Mouse (Mus musculus) CH12.LX (cell line): ENCODE data around the gene Pbx3.

Experiments used
- CTCF ChIP-seq, 2 experiments: IDR thresholded peaks in 1 of 2; conservative IDR thresholded peaks in 1 of 2; 2 replicates each; pipeline ENCODE4 v1.5.1; 2011 to 2012; ENCODE audit warnings: low read depth in 2 of 2, low read length in 2 of 2, improper control_type of control experiment in 1 of 2, inconsistent platforms in 1 of 2, mild to moderate bottlenecking in 1 of 2, moderate library complexity in 1 of 2
- E2F4 ChIP-seq: IDR thresholded peaks from 2 replicates; pipeline ENCODE4 v1.6.1; 2011; ENCODE audit warnings: low read depth, low read length, improper control_type of control experiment; ENCODE audit not compliant: insufficient replicate concordance
- MAFK ChIP-seq: IDR thresholded peaks from 2 replicates; pipeline ENCODE4 v1.6.1; 2011; ENCODE audit warnings: low read length, improper control_type of control experiment; ENCODE audit not compliant: insufficient replicate concordance
- MAZ ChIP-seq: IDR thresholded peaks from 2 replicates; pipeline ENCODE4 v1.6.1; 2012; ENCODE audit warnings: low read depth, mild to moderate bottlenecking, inconsistent platforms, low read length, improper control_type of control experiment, moderate library complexity
- POLR2A ChIP-seq: IDR thresholded peaks from 2 replicates; pipeline ENCODE4 v1.6.1; 2011; ENCODE audit warnings: low read depth, mild to moderate bottlenecking, improper control_type of control experiment, low read length
- UBTF ChIP-seq: IDR thresholded peaks from 2 replicates; pipeline ENCODE4 v1.6.1; 2012; ENCODE audit warnings: low read depth, mild to moderate bottlenecking, inconsistent platforms, low read length, improper control_type of control experiment, moderate library complexity
- ZC3H11A ChIP-seq: IDR thresholded peaks from 2 replicates; pipeline ENCODE4 v1.6.1; 2012; ENCODE audit warnings: low read depth, mild to moderate bottlenecking, inconsistent platforms, low read length, improper control_type of control experiment
- ZMIZ1 ChIP-seq: IDR thresholded peaks from 2 replicates; pipeline ENCODE4 v1.6.1; 2012; ENCODE audit warnings: low read depth, mild to moderate bottlenecking, inconsistent platforms, low read length, improper control_type of control experiment
- ZNF384 ChIP-seq: IDR thresholded peaks from 2 replicates; pipeline ENCODE4 v1.6.1; 2012; ENCODE audit warnings: low read depth, low read length, improper control_type of control experiment, inconsistent platforms

- 0 out of 2 replicates have a peak, but pooled peaks have one; percentile 63 for TF ChIP-seq E2F4
- TF ChIP-seq MAZ = 0 out of 2 replicates have a peak, but pooled peaks have one; percentile 33
- peak; percentile 72 for TF ChIP-seq POLR2A
- TF ChIP-seq ZC3H11A = no peak
- TF ChIP-seq CTCF (conservative IDR thresholded peaks at IDR 0.05 in 1 of 2, IDR thresholded peaks at IDR 0.05 in 1 of 2; ENCODE audit: low read depth in 2 of 2, low read length in 2 of 2) = no peak
- no peak for TF ChIP-seq MAFK
- 0 out of 2 replicates have a peak, but pooled peaks have one; percentile 47 for TF ChIP-seq UBTF
- TF ChIP-seq ZMIZ1 = peak; percentile 63
- no peak for TF ChIP-seq ZNF384
These were observed 33.9 kb upstream of the Pbx3 start, which contains the start of gene Mapkap1 for GRCm38 (mm10) chr2:34406601-34407464.
